Mouse (Mus musculus) kidney, embryonic 16.5 days (tissue): ENCODE results near the gene Fut1. TPM values are rescaled to one million over a fixed set of nuclear protein-coding genes. Genes with fewer than 3 reads are reported as not detected.
"Not testable (repeated sequence)": the region's sequence is repeated elsewhere in the genome, so short reads cannot be mapped to it uniquely, and the experiment has no call there.

Experiments
- ATAC-seq: fragments of 200-750 bp; cut with Nextera tagmentation; 2 replicates; pipeline ENCODE4 v1.8.0; 2017; ENCODE audit warnings: moderate TSS enrichment; ENCODE audit not compliant: low FRiP score, low TSS enrichment
- H3K27ac ChIP-seq: fragments of 300-500 bp; sonication (generic); 2 replicates; pipeline ENCODE4 v1.5.1; 2014; ENCODE audit warnings: low read length
- H3K27me3 ChIP-seq: fragments of 300-500 bp; sonication (generic); 2 replicates; pipeline ENCODE4 v1.6.1; 2014; ENCODE audit warnings: low read length, control low read depth, mixed read lengths; ENCODE audit not compliant: insufficient read depth
- H3K36me3 ChIP-seq: fragments of 300-500 bp; sonication (generic); 2 replicates; pipeline ENCODE4 v1.6.1; 2014; ENCODE audit warnings: low read length, control low read depth, mixed read lengths; ENCODE audit not compliant: insufficient read depth
- H3K4me1 ChIP-seq: fragments of 300-500 bp; sonication (generic); 2 replicates; pipeline ENCODE4 v1.6.1; 2014; ENCODE audit warnings: low read length, control low read depth, mixed read lengths; ENCODE audit not compliant: insufficient read depth
- H3K4me2 ChIP-seq: fragments of 300-500 bp; sonication (generic); replicated peaks from 2 replicates; pipeline ENCODE4 v1.6.1; 2014; ENCODE audit warnings: low read depth, low read length
- H3K4me3 ChIP-seq: fragments of 300-500 bp; sonication (generic); 2 replicates; pipeline ENCODE4 v1.5.1; 2014; ENCODE audit warnings: mild to moderate bottlenecking, low read length
- H3K9ac ChIP-seq: fragments of 300-500 bp; sonication (generic); replicated peaks from 2 replicates; pipeline ENCODE4 v1.6.1; 2014; ENCODE audit warnings: low read length
- H3K9me3 ChIP-seq: fragments of 300-500 bp; sonication (generic); 2 replicates; pipeline ENCODE4 v1.6.1; 2016; ENCODE audit warnings: low read length, control low read depth
- WGBS: fragments of 180-500 bp; shearing (Covaris S2); extraction: QIAGEN DNeasy Blood & Tissue Kit; methylation state at CpG from one replicate; pipeline ENCODE4 v1.1.7; 2014; 5-methylcytosine and 5-hydroxymethylcytosine counted together
- polyA plus RNA-seq: library from polyadenylated mRNA; unstranded; fragments of >200 nt; fragmentation: Nextera tagmentation; extraction: Ambion mirVana; gene quantifications from 2 replicates; pipeline ENCODE4 v1.2.1, GENCODE M21; 2015

The Fut1 gene
- polyA plus RNA-seq, 1 experiment from 2014 or later: 0.27 TPM

GRCm38 (mm10) chr7:45644183-45644582 lies 27.1 kb downstream of the Fut1 start:
- peaks cover 50% of the 10 kb centered on the region for H3K4me1 ChIP-seq
- peak overlapping the region; percentile 77 for H3K4me2 ChIP-seq
- peak; percentile 29; the same call in 1 of the 2 replicates for ATAC-seq
- H3K27ac ChIP-seq: peak overlapping the region; percentile 89
- no peaks in the 10 kb centered on the region for H3K36me3 ChIP-seq
- H3K27me3 ChIP-seq: no peaks in the 10 kb centered on the region
- H3K4me3 ChIP-seq: peak overlapping the region; percentile 44
- WGBS: 15% methylated on average over 18 of the region's 18 CpGs
- H3K9ac ChIP-seq: peak overlapping the region; percentile 63
- no peaks in the 10 kb centered on the region for H3K9me3 ChIP-seq

GRCm38 (mm10) chr7:45644872-45645590 lies 27.9 kb downstream of the Fut1 start:
- no peak for ATAC-seq
- H3K4me2 ChIP-seq: peak overlapping the region; percentile 77
- H3K4me3 ChIP-seq: peak overlapping the region; percentile 44
- no peak overlapping the region; the same call in 1 of the 2 replicates for H3K27ac ChIP-seq
- no peaks in the 10 kb centered on the region for H3K9me3 ChIP-seq
- H3K4me1 ChIP-seq: peaks cover 41% of the 10 kb centered on the region
- WGBS: 65% methylated on average over 6 of the region's 6 CpGs
- H3K36me3 ChIP-seq: no peaks in the 10 kb centered on the region
- no peaks in the 10 kb centered on the region for H3K27me3 ChIP-seq
- H3K9ac ChIP-seq: peak overlapping the region; percentile 63

GRCm38 (mm10) chr7:45645591-45645971 lies 28.5 kb downstream of the Fut1 start:
- no peak overlapping the region for H3K4me2 ChIP-seq
- H3K9me3 ChIP-seq: no peaks in the 10 kb centered on the region
- ATAC-seq: no peak
- WGBS: 90% methylated on average over 7 of the region's 7 CpGs
- H3K9ac ChIP-seq: no peak overlapping the region
- H3K36me3 ChIP-seq: no peaks in the 10 kb centered on the region
- no peak overlapping the region for H3K27ac ChIP-seq
- H3K27me3 ChIP-seq: no peaks in the 10 kb centered on the region
- H3K4me1 ChIP-seq: peaks cover 36% of the 10 kb centered on the region
- no peak overlapping the region for H3K4me3 ChIP-seq

GRCm38 (mm10) chr7:45646671-45647070 lies 29.6 kb downstream of the Fut1 start:
- Histone ChIP-seq H3K27me3 (no peaks in the 10 kb centered on the region), H3K4me1 (peaks cover 25% of the 10 kb centered on the region), H3K27ac (no peak overlapping the region), H3K9me3 (no peaks in the 10 kb centered on the region), H3K4me2 (no peak overlapping the region), H3K9ac (no peak overlapping the region), H3K36me3 (no peaks in the 10 kb centered on the region), H3K4me3 (no peak overlapping the region)
- WGBS: 58% methylated on average over 4 of the region's 4 CpGs
- no peak for ATAC-seq

- H3K4me1 ChIP-seq: peaks cover 5% of the 10 kb centered on the region
- H3K9me3 ChIP-seq: no peaks in the 10 kb centered on the region
- H3K27me3 ChIP-seq: no peaks in the 10 kb centered on the region
- no peak overlapping the region for H3K4me3 ChIP-seq
- no peak overlapping the region for H3K4me2 ChIP-seq
- no peak overlapping the region for H3K9ac ChIP-seq
- no peak for ATAC-seq
- no peaks in the 10 kb centered on the region for H3K36me3 ChIP-seq
- 77% methylated on average over 8 of the region's 8 CpGs for WGBS
- no peak overlapping the region for H3K27ac ChIP-seq
Measured at GRCm38 (mm10) chr7:45649351-45649750, 32.3 kb downstream of the Fut1 start.

GRCm38 (mm10) chr7:45650484-45650883 lies 33.4 kb downstream of the Fut1 start:
- H3K27ac ChIP-seq, H3K27me3 ChIP-seq, H3K4me3 ChIP-seq, H3K9me3 ChIP-seq, H3K9ac ChIP-seq, H3K36me3 ChIP-seq, ATAC-seq, H3K4me2 ChIP-seq, H3K4me1 ChIP-seq: not testable (repeated sequence)
- WGBS: 95% methylated on average over 19 of the region's 20 CpGs

GRCm38 (mm10) chr7:45654424-45655047 lies 37.4 kb downstream of the Fut1 start:
- WGBS: 42% methylated on average over 17 of the region's 17 CpGs
- no peak for ATAC-seq
- Histone ChIP-seq H3K9me3 (peaks cover 6% of the 10 kb centered on the region), H3K4me1 (no peaks in the 10 kb centered on the region; the same call in 1 of the 2 replicates), H3K9ac (no peak overlapping the region), H3K4me3 (0 out of 2 replicates have a peak overlapping the region, but pooled peaks have one; percentile 7), H3K4me2 (peak overlapping the region; percentile 39), H3K27me3 (no peaks in the 10 kb centered on the region), H3K27ac (no peak overlapping the region), H3K36me3 (no peaks in the 10 kb centered on the region)

- no peak overlapping the region for H3K9ac ChIP-seq
- H3K4me2 ChIP-seq: no peak overlapping the region
- no peaks in the 10 kb centered on the region for H3K27me3 ChIP-seq
- peaks cover 6% of the 10 kb centered on the region for H3K9me3 ChIP-seq
- H3K27ac ChIP-seq: no peak overlapping the region
- H3K36me3 ChIP-seq: no peaks in the 10 kb centered on the region
- no peak overlapping the region for H3K4me3 ChIP-seq
- WGBS: 64% methylated on average over 11 of the region's 11 CpGs
- peaks cover 16% of the 10 kb centered on the region for H3K4me1 ChIP-seq
- ATAC-seq: no peak
Measured at GRCm38 (mm10) chr7:45660746-45661478, 43.8 kb downstream of the Fut1 start.

- not testable (repeated sequence) for H3K9ac ChIP-seq, H3K27me3 ChIP-seq, H3K9me3 ChIP-seq, H3K4me2 ChIP-seq, ATAC-seq, H3K36me3 ChIP-seq, H3K4me3 ChIP-seq, H3K27ac ChIP-seq
- peaks cover 16% of the 10 kb centered on the region for H3K4me1 ChIP-seq
- WGBS: 91% methylated on average over 6 of the region's 6 CpGs
Measured at GRCm38 (mm10) chr7:45661702-45662101, 44.6 kb downstream of the Fut1 start.
